Mouse (Mus musculus) lung, postnatal 0 days (tissue): ENCODE results near the gene Naa50. TPM values are rescaled to one million over a fixed set of nuclear protein-coding genes. Genes with fewer than 3 reads are reported as not detected.

Experiments
- ATAC-seq: fragments of 200-750 bp; cut with Nextera tagmentation; 2 replicates; pipeline ENCODE4 v1.8.0; 2017; ENCODE audit warnings: moderate library complexity
- DNase-seq: peaks from one replicate; pipeline ENCODE4 v3.0.0-alpha.2; 2016; ENCODE audit warnings: low spot score
- H3K27ac ChIP-seq: fragments of 300-500 bp; sonication (generic); 2 replicates; pipeline ENCODE4 v1.5.1; 2014; ENCODE audit warnings: antibody characterized with exemption, mild to moderate bottlenecking, low read length, mixed read lengths
- H3K27me3 ChIP-seq: fragments of 300-500 bp; sonication (generic); replicated peaks from 2 replicates; pipeline ENCODE4 v1.6.1; 2014; ENCODE audit warnings: low read length, mixed read lengths; ENCODE audit not compliant: insufficient read depth
- H3K36me3 ChIP-seq: fragments of 300-500 bp; sonication (generic); 2 replicates; pipeline ENCODE4 v1.6.1; 2014; ENCODE audit warnings: low read length, mixed read lengths; ENCODE audit not compliant: insufficient read depth
- H3K4me1 ChIP-seq: fragments of 300-500 bp; sonication (generic); 2 replicates; pipeline ENCODE4 v1.6.1; 2014; ENCODE audit warnings: antibody characterized with exemption, low read depth, low read length, mixed read lengths; ENCODE audit not compliant: insufficient read depth
- H3K4me2 ChIP-seq: fragments of 300-500 bp; sonication (generic); replicated peaks from 2 replicates; pipeline ENCODE4 v1.6.1; 2014; ENCODE audit warnings: low read depth, mild to moderate bottlenecking, low read length, moderate library complexity, mixed read lengths
- H3K4me3 ChIP-seq: fragments of 300-500 bp; sonication (generic); 2 replicates; pipeline ENCODE4 v1.5.1; 2014; ENCODE audit warnings: low read depth, low read length
- H3K9ac ChIP-seq: fragments of 300-500 bp; sonication (generic); replicated peaks from 2 replicates; pipeline ENCODE4 v1.6.1; 2014; ENCODE audit warnings: low read depth, mild to moderate bottlenecking
- H3K9me3 ChIP-seq: fragments of 300-500 bp; sonication (generic); 2 replicates; pipeline ENCODE4 v1.6.1; 2016; ENCODE audit warnings: low read length, mixed read lengths
- CTCF ChIP-seq: IDR thresholded peaks from 2 replicates; pipeline ENCODE4 v1.5.1; 2016; ENCODE audit warnings: antibody characterized with exemption, mild to moderate bottlenecking
- EP300 ChIP-seq: IDR thresholded peaks from 2 replicates; pipeline ENCODE4 v1.6.1; 2016; ENCODE audit warnings: antibody characterized with exemption, mild to moderate bottlenecking, control low read depth
- WGBS: fragments of 180-500 bp; shearing (Covaris S2); extraction: QIAGEN DNeasy Blood & Tissue Kit; methylation state at CpG from one replicate; pipeline ENCODE4 v1.1.7; 2014; 5-methylcytosine and 5-hydroxymethylcytosine counted together
- polyA plus RNA-seq: library from polyadenylated mRNA; unstranded; fragments of >200 nt; fragmentation: Nextera tagmentation; extraction: Ambion mirVana; gene quantifications from 2 replicates; pipeline ENCODE4 v1.2.1, GENCODE M21; 2015

Naa50 gene
- polyA plus RNA-seq, 1 experiment from 2014 or later = 30.0 TPM

DNA sequence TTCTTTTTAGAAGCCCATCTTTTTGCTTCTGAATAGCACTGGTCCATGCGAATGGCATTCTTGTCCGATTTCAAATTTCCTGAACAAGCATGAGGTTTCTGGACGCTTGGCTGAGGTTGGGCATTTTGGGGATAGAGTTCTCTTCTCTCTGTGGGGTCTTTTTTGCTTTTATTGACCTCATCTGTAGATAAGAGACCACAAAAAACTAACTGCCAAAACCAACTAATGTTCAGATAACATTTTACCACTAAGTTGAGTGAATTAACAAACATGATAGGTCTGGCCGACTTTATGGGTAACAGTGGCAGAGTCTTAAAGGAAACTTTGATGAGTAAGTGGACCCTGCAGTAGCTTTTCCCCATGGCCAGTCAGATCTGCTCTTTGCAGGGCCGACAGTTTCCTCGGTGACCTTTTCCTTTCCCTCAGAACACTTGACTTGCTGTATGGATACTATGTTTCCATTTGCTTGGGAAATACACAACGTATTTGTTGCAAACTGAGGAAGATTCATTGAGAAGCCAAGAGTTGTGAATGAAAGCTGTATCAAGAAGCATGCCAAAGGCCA, 34.4 kb downstream of the Naa50 start:
- peak; percentile 13 for DNase-seq
- Histone ChIP-seq H3K27me3 (no peaks in the 10 kb centered on the region), H3K4me1 (peaks cover 12% of the 10 kb centered on the region), H3K9me3 (no peaks in the 10 kb centered on the region), H3K4me2 (peak overlapping the region; percentile 72), H3K9ac (peak overlapping the region; percentile 79), H3K27ac (peak overlapping the region; percentile 97), H3K4me3 (peak overlapping the region; percentile 96), H3K36me3 (no peaks in the 10 kb centered on the region)
- 9% methylated on average over 7 of the region's 7 CpGs for WGBS
- no peak for TF ChIP-seq CTCF
- TF ChIP-seq EP300 = no peak
- no peak for ATAC-seq

DNA sequence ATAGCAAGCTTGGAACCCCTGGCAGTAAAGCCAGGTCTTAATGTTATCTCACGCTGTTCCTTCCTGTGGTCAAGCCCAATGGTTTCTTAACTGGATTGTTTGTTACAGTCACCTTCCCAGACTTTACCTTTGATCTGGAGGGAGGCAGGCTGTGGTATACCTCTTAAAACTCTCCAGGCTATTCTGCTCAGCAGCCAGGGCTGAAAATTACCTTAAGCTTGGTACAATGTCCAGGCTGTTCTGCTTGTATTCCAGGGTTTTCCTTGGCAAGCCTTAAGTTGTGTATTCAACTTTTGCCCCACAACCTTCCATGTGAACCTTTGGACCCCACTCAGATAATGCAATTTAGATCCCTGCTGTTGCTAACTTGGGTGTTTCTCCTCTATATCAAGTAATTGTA, 35.4 kb downstream of the Naa50 start:
- no peaks in the 10 kb centered on the region for H3K36me3 ChIP-seq
- WGBS = 60% methylated on average over 1 of the region's 1 CpGs
- H3K4me1 ChIP-seq = peaks cover 12% of the 10 kb centered on the region
- no peak overlapping the region for H3K4me2 ChIP-seq
- H3K9ac ChIP-seq = 0 out of 2 replicates have a peak overlapping the region, but pooled peaks have one; percentile 12
- H3K27me3 ChIP-seq = no peaks in the 10 kb centered on the region
- TF ChIP-seq EP300 (no peak), CTCF (no peak)
- no peak overlapping the region for H3K27ac ChIP-seq
- no peak for ATAC-seq
- no peaks in the 10 kb centered on the region for H3K9me3 ChIP-seq
- no peak overlapping the region for H3K4me3 ChIP-seq
- DNase-seq = no peak

DNA sequence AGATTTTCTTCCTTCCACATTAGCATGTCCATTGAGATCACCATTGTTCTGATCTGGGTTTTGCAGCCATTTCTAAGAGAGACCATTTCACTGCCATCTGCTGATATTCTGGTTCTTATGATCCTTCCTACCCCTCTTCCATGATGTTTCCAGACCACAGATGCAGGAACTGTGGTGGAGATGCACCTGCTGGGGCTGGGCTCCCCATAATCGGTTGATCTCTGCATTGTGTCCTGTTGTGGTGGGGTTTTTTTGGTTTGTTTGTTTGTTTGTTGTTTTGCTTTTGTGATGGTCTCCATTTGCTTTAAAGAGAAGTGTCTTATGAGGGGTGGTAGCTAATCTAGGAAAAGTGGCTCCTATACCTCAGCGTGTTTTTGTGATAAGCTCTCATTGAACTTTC, 36.9 kb downstream of the Naa50 start:
- Histone ChIP-seq H3K9ac (no peak overlapping the region), H3K27me3 (no peaks in the 10 kb centered on the region), H3K36me3 (no peaks in the 10 kb centered on the region), H3K9me3 (no peaks in the 10 kb centered on the region), H3K27ac (no peak overlapping the region), H3K4me3 (no peak overlapping the region), H3K4me1 (peaks cover 12% of the 10 kb centered on the region), H3K4me2 (no peak overlapping the region)
- no peak for DNase-seq
- 89% methylated on average over 2 of the region's 2 CpGs for whole genome bisulfite sequencing
- ATAC-seq = no peak
- TF ChIP-seq CTCF = no peak
- no peak for TF ChIP-seq EP300

DNA sequence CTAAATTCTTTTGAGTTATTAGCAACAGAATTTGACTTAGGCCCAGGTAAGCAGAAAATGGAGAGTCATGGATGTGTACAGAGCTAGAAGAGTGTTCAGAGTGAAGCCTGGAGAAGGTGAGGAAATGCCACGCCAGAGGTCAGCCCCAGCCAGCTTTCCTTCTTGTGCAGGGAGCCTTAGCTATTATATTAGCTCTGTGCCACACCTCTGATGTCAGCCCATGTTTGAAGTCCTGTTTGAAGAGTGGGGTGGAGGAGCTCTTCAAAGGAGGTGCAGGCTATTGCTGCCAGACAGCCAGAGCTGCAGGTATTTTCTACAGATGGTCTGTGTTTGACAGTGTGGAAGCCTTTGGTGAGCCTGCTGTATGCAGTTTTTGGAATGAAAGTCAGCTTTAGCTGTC, 38.9 kb downstream of the Naa50 start:
- Histone ChIP-seq H3K9ac (no peak overlapping the region), H3K4me3 (no peak overlapping the region), H3K27me3 (no peaks in the 10 kb centered on the region), H3K27ac (peak overlapping the region; percentile 43), H3K4me1 (peaks cover 12% of the 10 kb centered on the region), H3K4me2 (no peak overlapping the region), H3K36me3 (no peaks in the 10 kb centered on the region), H3K9me3 (no peaks in the 10 kb centered on the region)
- TF ChIP-seq CTCF (no peak), EP300 (peak; percentile 51; the same call in 1 of the 2 replicates)
- peak; percentile 91 for DNase-seq
- peak; percentile 94 for ATAC-seq
- 58% methylated on average over 1 of the region's 1 CpGs for WGBS

DNA sequence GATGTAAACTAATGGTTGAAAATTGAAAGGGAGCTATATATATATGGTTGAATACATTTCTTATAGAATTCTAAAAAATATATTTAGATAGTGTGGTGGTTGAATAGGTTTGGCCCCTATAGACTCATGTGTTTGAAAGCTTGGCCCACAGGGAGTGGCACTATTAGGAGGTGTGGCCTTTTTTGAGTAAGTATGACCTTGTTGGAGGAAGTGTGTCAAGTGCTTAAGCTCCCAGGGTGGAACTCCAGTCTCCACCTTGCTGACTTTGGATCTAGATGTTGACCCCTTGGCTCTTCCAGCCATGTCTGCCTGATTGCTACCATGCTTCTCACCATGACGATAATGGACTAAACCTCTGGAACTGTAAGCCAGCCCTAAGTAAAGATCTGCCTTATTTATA, 43.0 kb downstream of the Naa50 start:
- Histone ChIP-seq H3K9me3 (no peaks in the 10 kb centered on the region), H3K36me3 (no peaks in the 10 kb centered on the region), H3K27me3 (no peaks in the 10 kb centered on the region), H3K4me3 (no peak overlapping the region), H3K27ac (no peak overlapping the region), H3K4me1 (no peaks in the 10 kb centered on the region), H3K4me2 (no peak overlapping the region), H3K9ac (no peak overlapping the region)
- ATAC-seq = no peak
- DNase-seq = no peak
- WGBS = 71% methylated on average over 1 of the region's 1 CpGs
- TF ChIP-seq EP300 = no peak
- no peak for TF ChIP-seq CTCF

DNA sequence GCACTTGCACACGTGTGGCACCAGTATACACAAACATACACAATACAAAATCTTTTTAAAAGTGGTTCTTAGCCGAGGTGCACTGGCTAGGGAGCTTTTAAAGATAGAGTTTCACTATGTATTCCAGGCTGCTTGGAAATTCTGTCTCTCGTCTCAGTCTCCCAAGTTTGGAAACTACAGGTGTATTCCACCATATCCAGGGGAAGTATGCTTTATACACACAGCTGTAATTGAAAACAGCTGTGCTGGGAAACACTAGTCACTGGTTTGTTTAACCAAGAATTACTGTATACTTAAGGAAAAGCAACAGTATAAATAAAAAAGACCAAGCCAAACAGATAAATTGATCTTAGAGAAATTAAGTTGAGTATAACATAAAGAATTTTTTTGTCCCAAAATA, 45.1 kb downstream of the Naa50 start:
- Histone ChIP-seq H3K27ac (no peak overlapping the region), H3K36me3 (no peaks in the 10 kb centered on the region), H3K4me1 (no peaks in the 10 kb centered on the region), H3K4me3 (no peak overlapping the region), H3K9me3 (peaks cover 2% of the 10 kb centered on the region; the same call in 1 of the 2 replicates), H3K27me3 (no peaks in the 10 kb centered on the region), H3K4me2 (no peak overlapping the region), H3K9ac (no peak overlapping the region)
- TF ChIP-seq EP300 = no peak
- WGBS = 78% methylated on average over 3 of the region's 3 CpGs
- ATAC-seq (no peak), DNase-seq (no peak)

DNA sequence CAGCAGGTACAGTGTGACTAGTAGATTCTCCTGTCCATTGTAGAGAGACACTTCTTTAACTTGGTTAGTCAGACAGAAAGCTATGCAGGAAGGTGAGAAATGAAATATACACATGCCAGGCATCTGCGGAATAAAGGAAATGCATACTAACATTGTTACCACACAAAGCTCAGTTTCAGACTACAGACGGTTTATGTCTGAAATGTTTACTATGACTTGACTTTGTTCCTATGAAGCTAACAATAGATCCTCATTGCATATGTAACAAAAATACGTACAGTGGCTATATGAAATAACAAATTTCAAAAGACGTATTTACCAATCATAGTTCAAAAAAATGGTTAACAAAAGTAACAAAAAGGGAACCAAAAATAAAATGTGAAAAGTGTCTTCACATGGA, 47.5 kb downstream of the Naa50 start:
- no peaks in the 10 kb centered on the region for H3K4me1 ChIP-seq
- H3K27me3 ChIP-seq = no peaks in the 10 kb centered on the region
- ATAC-seq (no peak), DNase-seq (no peak)
- no peak overlapping the region for H3K27ac ChIP-seq
- no peak overlapping the region for H3K4me3 ChIP-seq
- H3K9ac ChIP-seq = no peak overlapping the region
- H3K9me3 ChIP-seq = peaks cover 2% of the 10 kb centered on the region; the same call in 1 of the 2 replicates
- no peak overlapping the region for H3K4me2 ChIP-seq
- H3K36me3 ChIP-seq = no peaks in the 10 kb centered on the region
- 58% methylated on average over 4 of the region's 4 CpGs for WGBS
- TF ChIP-seq CTCF (no peak), EP300 (no peak)
